Mouse (Mus musculus) layer of hippocampus, postnatal 14 days (tissue): ENCODE data around the gene Lrp2. TPM values are rescaled to one million over a fixed set of nuclear protein-coding genes. Genes with fewer than 3 reads are reported as not detected.

Experiments used
- DNase-seq, 2 experiments: peaks; one replicate each; pipeline ENCODE4 v3.0.0; 2021 to 2022; ENCODE audit warnings: low spot score in 2 of 2, mixed read lengths in 1 of 2
- total RNA-seq, 2 experiments: library from RNA; stranded (reverse); gene quantifications; 2 replicates each; pipeline ENCODE4 v1.2.3; 2021

Gene Lrp2
- total RNA-seq, 2 experiments from 2014 or later = 0.67 to 1.2 TPM

DNA sequence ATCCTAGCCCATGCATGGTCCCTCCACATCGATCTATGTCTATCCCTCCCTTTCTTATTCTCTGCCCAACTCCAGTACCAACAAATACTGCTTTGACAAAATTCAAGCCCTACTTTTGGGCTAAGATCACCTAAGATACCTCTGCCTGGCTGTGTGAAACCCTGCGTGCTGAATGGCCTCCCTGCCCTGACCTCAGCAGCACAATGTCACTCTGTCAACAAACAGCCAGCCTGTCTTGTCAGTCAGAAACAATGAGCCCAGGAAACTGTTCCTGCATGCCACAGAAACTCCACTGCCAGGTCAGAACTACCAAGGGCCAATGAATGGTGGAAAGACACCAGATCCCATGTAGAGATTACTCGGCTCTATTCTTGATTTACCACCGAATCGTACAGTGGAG lies 55.7 kb downstream of the Lrp2 start:
- DNase-seq = no peak

DNA sequence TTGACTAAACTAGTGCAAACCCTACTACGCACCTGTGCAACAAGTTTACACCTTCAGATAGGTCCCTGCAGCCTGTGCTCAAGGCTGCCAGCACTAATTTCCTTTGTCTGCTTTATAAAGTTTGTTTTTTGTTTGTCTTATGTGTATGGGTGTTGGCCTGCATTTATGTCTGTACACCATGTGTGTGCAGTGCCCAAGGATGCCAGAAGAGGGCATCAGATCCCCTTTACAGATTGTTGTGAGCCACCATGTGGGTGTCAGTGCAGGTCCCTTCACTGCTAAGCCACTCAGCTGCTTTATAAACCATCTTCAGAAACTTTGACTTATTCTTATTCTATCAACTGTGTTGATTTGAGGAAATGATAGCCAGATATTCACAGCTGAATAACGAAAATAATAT lies 65.6 kb downstream of the Lrp2 start:
- DNase-seq = no peak

DNA sequence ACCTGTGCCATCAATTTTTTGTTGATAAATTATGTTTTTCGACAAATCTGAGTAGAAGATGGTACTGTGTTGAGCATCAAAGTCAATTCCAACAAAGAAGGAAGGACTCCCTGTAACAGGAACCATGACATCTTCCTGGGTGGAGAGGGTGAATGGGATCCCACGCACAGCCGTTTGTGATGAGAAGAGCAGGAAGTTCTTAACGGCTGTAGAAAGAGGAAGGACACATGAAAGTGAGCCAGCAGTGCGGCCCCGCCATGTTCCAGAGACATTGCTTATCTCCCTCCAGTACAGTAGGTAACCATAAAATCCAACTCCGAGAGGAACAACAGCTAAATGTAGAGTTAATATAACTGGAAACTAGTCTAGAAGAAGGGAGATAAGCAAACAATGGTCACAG lies 67.6 kb downstream of the Lrp2 start:
- no peak for DNase-seq

DNA sequence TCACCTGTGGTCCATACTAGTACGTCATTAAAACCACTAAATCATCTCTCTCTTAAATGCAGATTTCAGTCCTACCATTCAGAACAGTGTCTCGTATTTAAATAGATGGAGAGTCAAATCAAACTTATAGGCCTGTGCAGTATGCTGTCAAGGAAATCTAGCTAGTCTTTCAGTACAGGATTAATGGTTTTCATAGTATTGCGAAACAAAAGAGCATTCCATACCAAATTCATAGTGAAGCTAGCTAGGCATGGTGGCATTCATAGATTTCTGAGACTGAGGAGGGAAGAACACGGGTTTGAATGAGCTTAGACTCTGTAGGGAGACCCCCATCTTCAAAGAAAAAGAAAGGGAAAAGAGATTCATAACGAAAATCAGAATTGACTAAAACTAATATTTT lies 74.1 kb downstream of the Lrp2 start:
- no peak for DNase-seq

GRCm38 (mm10) chr2:69500357-69500756 lies 85.5 kb downstream of the Lrp2 start:
- DNase-seq = no peak

GRCm38 (mm10) chr2:69493130-69493529 lies 92.7 kb downstream of the Lrp2 start:
- peak in 1 of 2 experiments; percentile 54 for DNase-seq

GRCm38 (mm10) chr2:69480965-69481364 lies 104.9 kb downstream of the Lrp2 start:
- no peak for DNase-seq

DNA sequence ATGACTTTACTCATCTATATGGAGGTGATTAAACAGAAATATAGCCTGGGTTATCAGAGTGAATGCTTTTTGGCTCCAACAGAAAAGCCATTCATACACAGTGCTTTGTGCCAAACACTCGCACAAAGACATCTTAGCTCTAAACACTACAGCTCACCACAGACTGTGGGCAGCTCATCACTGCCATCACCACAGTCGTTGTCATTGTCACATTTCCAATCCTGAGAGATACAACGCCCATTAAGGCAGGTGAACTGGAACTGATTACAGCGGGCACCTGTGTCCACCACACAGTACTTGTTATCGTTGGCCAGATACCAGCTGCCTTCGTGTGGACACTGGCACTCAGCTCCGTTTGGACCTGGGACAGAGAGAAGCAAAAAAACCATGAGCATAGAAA lies 106.0 kb downstream of the Lrp2 start:
- DNase-seq = no peak

GRCm38 (mm10) chr2:69476901-69477300 lies 109.0 kb downstream of the Lrp2 start:
- DNase-seq = peak; percentile 51 to 82

- DNase-seq = no peak
Observed at GRCm38 (mm10) chr2:69475177-69475576, 110.7 kb downstream of the Lrp2 start.

DNA sequence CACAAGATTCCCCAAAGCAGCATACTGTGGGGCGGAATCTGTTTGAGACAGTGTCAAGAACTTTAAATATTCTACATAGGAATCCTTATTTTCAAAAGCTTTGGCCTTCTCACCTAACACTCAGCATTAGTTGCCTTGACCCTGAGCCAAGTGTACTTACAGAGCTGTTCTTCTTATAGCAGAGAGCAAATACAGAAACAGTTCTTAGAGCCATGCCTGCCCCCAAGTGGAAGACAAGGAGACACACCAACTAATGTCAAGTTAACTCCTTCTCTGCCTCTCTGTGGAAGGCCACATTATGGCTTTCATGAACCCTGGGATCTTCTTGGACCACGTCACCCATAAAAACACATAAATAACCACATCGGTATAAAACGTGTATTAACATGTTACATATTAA lies 114.0 kb downstream of the Lrp2 start:
- DNase-seq = peak in 1 of 2 experiments; percentile 13

GRCm38 (mm10) chr2:69463609-69464008 lies 122.3 kb downstream of the Lrp2 start:
- DNase-seq = no peak

DNA sequence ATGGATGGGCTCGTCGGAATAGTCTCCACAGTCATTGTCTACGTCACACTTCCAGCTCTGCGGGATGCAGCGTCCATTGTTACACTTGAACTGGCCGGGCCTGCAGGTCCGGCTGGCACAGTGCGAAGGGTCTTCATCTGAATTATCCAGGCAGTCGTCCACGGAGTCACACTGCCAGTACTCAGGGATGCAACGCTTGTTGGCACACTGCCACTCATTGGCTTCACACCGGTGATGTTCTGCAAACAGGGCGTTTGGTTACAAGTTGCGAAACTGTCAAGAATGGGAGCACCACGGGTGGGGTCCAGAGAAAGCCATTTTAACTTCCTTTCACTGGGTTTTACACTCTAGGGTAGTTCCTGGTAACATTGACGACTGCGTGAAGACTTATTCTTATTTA lies 126.4 kb downstream of the Lrp2 start:
- no peak for DNase-seq

DNA sequence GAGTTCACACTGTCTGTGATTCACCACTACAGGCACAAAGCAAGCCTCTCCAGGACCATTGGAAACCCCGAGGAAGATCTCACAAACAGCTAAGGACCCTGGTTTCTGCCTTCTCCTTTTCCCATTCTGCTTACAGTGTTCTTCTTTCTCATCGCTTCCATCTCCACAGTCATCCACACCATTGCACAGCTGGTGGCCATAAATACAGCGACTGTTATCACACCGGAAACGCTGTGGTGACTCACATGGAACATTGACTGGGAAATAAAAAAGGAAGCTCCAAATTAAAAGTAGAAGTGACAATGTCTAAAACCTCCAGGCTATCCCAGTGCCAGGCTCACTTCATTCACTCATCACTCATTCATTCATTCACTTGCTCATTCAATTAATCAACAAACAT lies 134.7 kb downstream of the Lrp2 start:
- DNase-seq = no peak

GRCm38 (mm10) chr2:69448581-69448980 lies 137.3 kb downstream of the Lrp2 start:
- DNase-seq = no peak

DNA sequence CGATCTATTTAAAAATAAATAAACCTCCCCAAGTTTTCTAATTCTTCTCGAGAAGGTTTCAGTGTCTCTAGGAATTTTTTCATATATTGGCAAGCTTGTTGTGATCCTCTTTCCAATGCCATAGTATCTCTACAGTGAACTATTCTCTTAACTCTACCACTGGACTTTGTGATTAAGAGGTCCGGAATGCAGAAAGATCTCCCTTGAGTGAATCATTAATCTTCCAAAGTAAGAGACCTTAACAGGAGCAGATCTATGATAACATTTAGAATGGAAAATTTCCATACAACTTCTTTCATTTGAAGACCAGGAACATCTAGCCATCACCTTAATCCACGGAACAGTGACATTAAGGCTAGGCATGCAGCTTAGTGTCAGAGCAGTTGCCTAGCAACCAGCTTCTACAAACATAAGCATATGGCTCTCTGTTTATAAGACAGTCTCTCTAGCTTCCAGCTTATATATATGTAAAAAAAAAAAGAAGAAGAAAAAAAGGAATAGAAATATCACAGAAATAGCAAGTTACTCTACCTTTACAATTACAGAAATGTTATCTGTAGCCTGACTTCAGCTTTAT lies 139.9 kb downstream of the Lrp2 start:
- no peak for DNase-seq

DNA sequence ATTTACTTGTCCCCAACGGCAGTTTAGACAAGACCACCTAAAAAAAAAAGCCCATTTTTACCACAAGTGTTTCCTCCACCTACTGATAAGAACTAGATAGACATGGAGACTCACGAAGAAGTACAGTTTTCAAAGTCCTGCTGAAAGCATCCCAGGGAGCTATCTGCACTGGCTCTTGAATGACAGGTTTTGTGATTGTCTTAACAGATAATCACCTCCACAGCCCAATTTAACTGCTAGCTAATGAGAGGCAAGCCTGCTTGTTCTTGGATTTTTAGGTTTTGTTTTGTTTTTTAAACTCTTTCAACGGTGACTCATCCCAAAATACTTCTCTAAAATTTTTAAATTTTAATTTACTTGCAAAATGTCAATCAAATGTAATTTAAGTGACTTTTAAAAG lies 144.2 kb downstream of the Lrp2 start:
- DNase-seq = no peak

- peak; percentile 52 to 75 for DNase-seq
Observed at GRCm38 (mm10) chr2:69428116-69428515, 157.7 kb downstream of the Lrp2 start.

DNA sequence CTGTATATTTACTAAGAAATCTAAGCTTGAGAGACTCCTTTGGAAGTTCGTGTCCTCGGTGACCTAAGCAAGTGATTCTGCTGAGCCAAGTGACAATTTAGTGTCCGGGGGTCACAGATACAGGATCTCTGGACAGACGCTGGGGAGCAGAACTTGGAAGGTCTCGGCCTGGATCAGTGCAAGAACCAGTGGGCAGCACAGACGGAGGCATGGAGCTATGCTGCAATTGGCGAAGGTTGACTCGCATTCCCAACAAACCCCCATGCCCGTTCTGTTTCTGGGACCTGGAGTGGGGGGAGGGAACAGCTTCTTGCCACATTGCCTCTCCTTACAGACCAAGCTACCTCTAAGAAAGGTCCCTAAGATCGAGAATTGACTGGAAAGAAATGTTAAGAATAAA lies 158.7 kb downstream of the Lrp2 start:
- DNase-seq = no peak

DNA sequence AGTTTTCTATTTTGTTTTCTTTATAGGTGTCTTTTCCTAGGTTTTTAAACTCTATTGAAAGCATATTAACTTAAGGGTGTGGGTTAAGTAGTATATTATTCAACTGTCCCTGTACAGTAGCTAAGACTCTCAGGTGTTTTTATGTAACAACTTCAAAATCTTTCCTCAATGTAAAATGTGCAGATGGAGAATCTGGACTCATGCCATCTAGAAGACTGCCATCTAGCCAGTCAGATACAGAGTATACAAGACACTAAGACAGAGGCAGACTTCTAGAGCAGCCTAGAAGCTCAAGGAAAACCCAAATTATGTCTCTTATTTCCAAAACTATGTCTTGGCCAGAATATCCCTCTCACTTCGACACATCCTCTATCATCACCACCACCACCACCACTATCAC lies 159.8 kb downstream of the Lrp2 start:
- DNase-seq = no peak

GRCm38 (mm10) chr2:69424829-69425228 lies 161.0 kb downstream of the Lrp2 start:
- no peak for DNase-seq

GRCm38 (mm10) chr2:69418294-69418881 lies 167.5 kb downstream of the Lrp2 start:
- no peak for DNase-seq

DNA sequence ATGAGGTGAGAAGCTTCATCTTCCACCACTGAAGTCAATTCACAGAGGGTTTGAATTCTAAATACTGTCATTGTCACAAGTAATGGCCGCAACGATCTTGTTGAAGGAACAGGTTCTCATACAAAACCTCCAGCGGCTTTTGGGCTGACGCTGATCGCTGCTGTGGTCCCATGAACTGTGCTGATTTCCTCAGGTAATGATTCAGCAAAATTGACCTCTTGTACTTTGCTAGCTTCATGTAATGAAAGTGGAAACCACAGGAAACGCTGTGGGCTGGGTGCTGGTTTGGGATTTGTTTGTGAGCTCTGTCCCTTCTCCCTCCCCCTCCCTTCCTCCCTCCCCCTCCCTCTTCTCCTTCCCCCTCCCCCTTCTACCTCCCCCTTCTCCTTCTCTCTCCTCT lies 170.8 kb downstream of the Lrp2 start:
- no peak for DNase-seq
